Mouse (Mus musculus): ENCODE results near the gene 2410131K14Rik. TPM values are rescaled to one million over a fixed set of nuclear protein-coding genes. Genes with fewer than 3 reads are reported as not detected.

Gene 2410131K14Rik
- polyA plus RNA-seq, 1 experiment from 2014 or later = 10.1 TPM

GRCm38 (mm10) chr5:118310389-118310788 lies 65.4 kb downstream of the 2410131K14Rik start:
- H3K27ac ChIP-seq (replicated peaks; ENCODE audit: low read depth, low read length) = no peak overlapping the region
- no peak overlapping the region for H3K4me3 ChIP-seq (ENCODE audit: low read depth, low read length)
- H3K9me3 ChIP-seq (ENCODE audit: control insufficient read depth, low read length) = no peaks in the 10 kb centered on the region
- 82% methylated on average over 5 of the region's 6 CpGs for WGBS
- DNase-seq (ENCODE audit: low spot score) (no peak), ATAC-seq (ENCODE audit: low read depth) (no peak)
- H3K4me1 ChIP-seq (ENCODE audit: control insufficient read depth, insufficient read depth, low read length) = no peaks in the 10 kb centered on the region
- no peak overlapping the region for H3K4me2 ChIP-seq (ENCODE audit: low read depth, low read length)
- no peaks in the 10 kb centered on the region for H3K27me3 ChIP-seq (replicated peaks; ENCODE audit: control insufficient read depth, insufficient read depth, low read length)
- H3K9ac ChIP-seq (ENCODE audit: low read depth, low read length) = no peak overlapping the region
- no peaks in the 10 kb centered on the region for H3K36me3 ChIP-seq (ENCODE audit: control insufficient read depth, insufficient read depth, low read length)

GRCm38 (mm10) chr5:118311251-118311650 lies 66.2 kb downstream of the 2410131K14Rik start:
- Histone ChIP-seq H3K9ac (ENCODE audit: low read depth, low read length) (no peak overlapping the region), H3K27me3 (replicated peaks; ENCODE audit: control insufficient read depth, insufficient read depth, low read length) (no peaks in the 10 kb centered on the region), H3K4me3 (ENCODE audit: low read depth, low read length) (no peak overlapping the region), H3K36me3 (ENCODE audit: control insufficient read depth, insufficient read depth, low read length) (no peaks in the 10 kb centered on the region), H3K4me1 (ENCODE audit: control insufficient read depth, insufficient read depth, low read length) (no peaks in the 10 kb centered on the region), H3K9me3 (ENCODE audit: control insufficient read depth, low read length) (no peaks in the 10 kb centered on the region), H3K27ac (replicated peaks; ENCODE audit: low read depth, low read length) (no peak overlapping the region), H3K4me2 (ENCODE audit: low read depth, low read length) (no peak overlapping the region)
- no peak for DNase-seq (ENCODE audit: low spot score)
- no peak for ATAC-seq (ENCODE audit: low read depth)
- WGBS = 61% methylated on average over 10 of the region's 10 CpGs

GRCm38 (mm10) chr5:118313766-118314165 lies 68.7 kb downstream of the 2410131K14Rik start:
- H3K9ac ChIP-seq (ENCODE audit: low read depth, low read length) = no peak overlapping the region
- ATAC-seq (ENCODE audit: low read depth) (no peak), DNase-seq (ENCODE audit: low spot score) (no peak)
- H3K36me3 ChIP-seq (ENCODE audit: control insufficient read depth, insufficient read depth, low read length) = no peaks in the 10 kb centered on the region
- H3K4me3 ChIP-seq (ENCODE audit: low read depth, low read length) = no peak overlapping the region
- no peak overlapping the region for H3K4me2 ChIP-seq (ENCODE audit: low read depth, low read length)
- 91% methylated on average over 6 of the region's 6 CpGs for WGBS
- no peak overlapping the region for H3K27ac ChIP-seq (replicated peaks; ENCODE audit: low read depth, low read length)
- peaks cover 5% of the 10 kb centered on the region for H3K4me1 ChIP-seq (ENCODE audit: control insufficient read depth, insufficient read depth, low read length)
- H3K27me3 ChIP-seq (replicated peaks; ENCODE audit: control insufficient read depth, insufficient read depth, low read length) = no peaks in the 10 kb centered on the region
- no peaks in the 10 kb centered on the region for H3K9me3 ChIP-seq (ENCODE audit: control insufficient read depth, low read length)

Other genes starting within 250 kb of the 2410131K14Rik start
- gene Tesc, start 217.5 kb upstream of the 2410131K14Rik start, polyA plus RNA-seq (2014; fragmentation: Nextera tagmentation; extraction: Ambion mirVana) = 10.4 and 12.1 TPM in 2 replicates
- 31.7 and 32.2 TPM in 2 replicates for gene Fbxw8, start 89.8 kb upstream of the 2410131K14Rik start, polyA plus RNA-seq (2014; fragmentation: Nextera tagmentation; extraction: Ambion mirVana)
- gene Hrk, start 80.6 kb upstream of the 2410131K14Rik start, polyA plus RNA-seq (2014; fragmentation: Nextera tagmentation; extraction: Ambion mirVana) = 0.29 and 0.38 TPM in 2 replicates
- gene Rnft2, start 111 bp upstream of the 2410131K14Rik start, polyA plus RNA-seq (2014; fragmentation: Nextera tagmentation; extraction: Ambion mirVana) = 2.8 and 3.6 TPM in 2 replicates